Mouse (Mus musculus) cerebellum, postnatal 4 days (tissue): ENCODE results near the gene Cd209b.

ENCODE experiments used
- DNase-seq, 2 experiments: peaks; one replicate each; pipeline ENCODE4 v3.0.0; 2022; ENCODE audit warnings: low spot score in 2 of 2, mixed read lengths in 1 of 2

Cd209b gene

GRCm38 (mm10) chr8:3926744-3927143, at the start of gene Cd209b:
Gene Cd209b, minus strand, starts transcription at chr8:3926844.
- no peak for DNase-seq

DNA sequence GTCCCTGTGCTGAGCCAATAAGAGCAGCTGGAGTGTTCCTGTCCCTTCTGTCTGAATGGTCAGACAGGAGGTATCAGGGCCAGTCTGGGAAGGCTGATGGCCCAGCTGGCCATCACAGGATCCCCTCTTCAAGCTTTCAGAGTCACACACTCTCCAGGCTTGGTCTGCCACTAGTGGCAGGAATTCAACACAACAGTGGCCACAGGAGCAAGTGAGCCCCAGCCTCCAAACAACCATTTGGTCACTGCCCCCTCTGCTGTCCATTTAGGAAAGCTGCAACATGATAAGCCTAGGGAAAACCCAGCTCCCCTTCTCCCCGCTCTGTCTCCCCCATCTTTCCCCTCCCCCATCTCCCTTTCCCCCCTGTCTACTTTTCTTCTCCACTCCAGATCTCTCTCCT, 29.4 kb upstream of the Cd209b start:
- peak in 1 of 2 experiments; percentile 14 for DNase-seq

DNA sequence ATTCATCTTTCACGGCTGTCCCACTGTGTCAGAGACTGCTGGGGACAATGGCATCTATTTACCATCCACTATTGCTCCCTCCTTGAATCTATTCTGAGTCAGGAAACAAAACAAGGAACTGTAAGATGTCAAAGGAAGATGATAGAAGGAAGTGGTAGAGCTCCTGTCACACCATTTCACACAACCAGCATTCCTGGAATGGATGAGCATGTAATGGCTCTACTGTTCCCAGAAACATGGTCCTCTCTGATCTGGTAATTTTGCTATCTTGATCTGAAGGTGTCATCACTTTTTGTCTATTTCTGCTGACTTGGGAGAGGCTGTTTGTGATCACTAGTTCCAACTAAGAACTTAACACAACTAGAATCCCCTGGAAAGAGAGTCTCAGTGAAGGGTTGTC, 28.0 kb upstream of the Cd209b start, which contains the start of gene Cd209c:
Cd209c (minus strand) TSS at position 101 of the 400 bp plus-strand sequence.
- no peak for DNase-seq

DNA sequence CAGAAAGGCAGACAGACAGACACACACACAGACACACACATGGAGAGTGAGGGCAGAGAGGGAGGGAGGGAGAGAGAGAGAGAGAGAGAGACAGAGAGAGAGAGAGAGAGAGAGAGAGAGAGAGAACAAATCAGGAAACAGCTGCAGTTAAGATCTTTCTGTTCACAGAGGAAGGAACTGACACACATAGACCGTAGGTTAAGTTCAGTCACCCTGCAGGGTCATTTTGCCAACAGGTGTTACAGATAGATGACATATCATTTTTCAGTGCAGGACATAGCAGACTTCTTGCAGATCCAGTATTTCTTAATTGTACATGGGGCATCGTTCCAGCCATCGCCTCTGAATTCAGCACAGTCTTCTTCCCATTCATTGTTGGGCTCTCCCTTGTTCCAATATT, 13.4 kb upstream of the Cd209b start:
- DNase-seq = no peak

- no peak for DNase-seq
These were observed 48.2 kb downstream of the Cd209b start, which contains the start of gene Cd209d for GRCm38 (mm10) chr8:3878455-3878854. Gene Cd209d, minus strand, starts transcription at chr8:3878555.

DNA sequence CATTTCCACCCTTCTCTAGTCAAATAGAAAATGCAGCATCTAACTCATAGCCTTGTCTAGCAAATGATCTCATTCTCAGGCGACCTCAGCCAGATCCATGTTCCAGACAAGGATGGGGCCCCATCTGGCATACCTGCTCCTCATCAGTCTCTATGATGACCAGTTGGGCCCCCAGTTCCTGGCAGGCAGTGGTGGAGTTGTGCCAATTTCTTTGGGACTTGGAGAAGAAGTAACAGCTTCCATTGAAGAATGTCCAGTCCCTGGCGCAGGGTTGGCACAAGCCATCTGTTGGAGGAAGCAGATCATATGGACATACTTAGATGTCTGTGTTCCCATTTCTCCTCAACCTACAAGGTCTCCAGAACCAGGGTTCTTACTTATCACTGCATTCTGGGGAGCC, 50.5 kb downstream of the Cd209b start:
- peak in 1 of 2 experiments; percentile 4 for DNase-seq
